Mouse (Mus musculus) erythroblast, embryonic 14.5 days (primary cell): ENCODE measurements around the gene Polr1e. TPM values are rescaled to one million over a fixed set of nuclear protein-coding genes. Genes with fewer than 3 reads are reported as not detected.

ENCODE experiments used
- H3K27me3 ChIP-seq: 2 replicates; pipeline ENCODE4 v1.6.1; 2012; ENCODE audit warnings: inconsistent platforms; ENCODE audit not compliant: control insufficient read depth
- H3K36me3 ChIP-seq: 2 replicates; pipeline ENCODE4 v1.6.1; 2012; ENCODE audit warnings: mild to moderate bottlenecking, inconsistent platforms; ENCODE audit not compliant: control insufficient read depth
- H3K4me1 ChIP-seq: 2 replicates; pipeline ENCODE4 v1.6.1; 2012; ENCODE audit warnings: inconsistent platforms; ENCODE audit not compliant: control insufficient read depth
- H3K4me3 ChIP-seq: replicated peaks from 2 replicates; pipeline ENCODE3; 2012; ENCODE audit warnings: moderate library complexity, mild to moderate bottlenecking, inconsistent platforms
- H3K9me3 ChIP-seq: 2 replicates; pipeline ENCODE4 v1.6.1; 2012; ENCODE audit warnings: low read length, inconsistent platforms, mixed read lengths; ENCODE audit not compliant: control insufficient read depth
- GATA1 ChIP-seq: IDR thresholded peaks from 2 replicates; pipeline ENCODE4 v1.6.1; 2012; ENCODE audit warnings: low read length, inconsistent platforms, mixed read lengths
- TAL1 ChIP-seq: IDR thresholded peaks from 3 replicates; pipeline ENCODE4 v1.6.1; 2012; ENCODE audit warnings: low read length, inconsistent platforms, mixed read lengths
- polyA plus RNA-seq: library from polyadenylated mRNA; stranded (reverse); fragments of >175 nt; gene quantifications from 2 replicates; pipeline ENCODE4 v1.2.3, GENCODE M21; 2012

Gene Polr1e
- polyA plus RNA-seq, 1 experiment = 0.02 TPM

DNA sequence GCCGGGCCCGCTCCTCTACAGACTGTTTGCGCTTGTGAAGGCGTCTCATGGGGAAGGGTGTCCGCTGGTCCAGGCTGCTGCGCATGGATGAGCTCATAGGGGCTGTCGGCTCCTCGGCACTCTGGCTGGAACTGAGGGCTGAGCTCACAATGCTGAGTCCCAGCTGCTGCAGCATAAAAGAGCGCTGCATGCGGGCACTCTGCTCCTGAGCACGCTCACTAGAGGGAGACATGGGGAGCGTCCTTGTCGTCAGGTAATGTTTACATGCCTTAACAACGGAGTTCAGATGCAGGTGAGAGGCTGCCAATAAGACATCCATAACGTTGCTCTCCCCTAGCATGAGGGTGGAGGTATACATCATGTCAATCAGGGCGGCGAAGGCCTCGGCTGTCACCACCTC lies 23.6 kb upstream of the Polr1e start:
- TF ChIP-seq TAL1 = no peak
- no peak for TF ChIP-seq GATA1
- H3K9me3 ChIP-seq = peaks cover 7% of the 10 kb centered on the region
- H3K4me3 ChIP-seq = no peak overlapping the region
- no peaks in the 10 kb centered on the region for H3K27me3 ChIP-seq
- peaks cover 55% of the 10 kb centered on the region for H3K4me1 ChIP-seq
- H3K36me3 ChIP-seq = peaks cover 61% of the 10 kb centered on the region

DNA sequence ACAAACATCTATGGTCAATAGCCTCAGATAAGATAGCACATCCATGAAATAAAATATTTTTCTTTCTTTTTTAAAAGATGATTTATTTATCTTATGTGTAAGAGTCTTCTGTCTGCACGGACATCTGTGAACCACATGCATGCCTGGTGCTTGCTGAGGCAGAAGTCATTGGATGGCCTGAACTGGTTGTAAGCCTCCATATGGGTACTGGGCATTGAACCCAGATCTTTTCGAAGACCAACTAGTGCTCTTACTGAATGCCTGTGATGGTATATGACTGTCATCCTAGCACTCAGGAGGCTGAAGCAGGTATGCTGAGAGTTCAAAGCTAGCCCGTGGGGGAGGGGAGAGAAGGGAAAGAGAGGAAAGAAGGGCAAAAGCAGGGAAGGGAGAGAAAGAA lies 20.3 kb upstream of the Polr1e start:
- Histone ChIP-seq H3K36me3 (peaks cover 30% of the 10 kb centered on the region), H3K9me3 (peaks cover 7% of the 10 kb centered on the region), H3K4me3 (no peak overlapping the region), H3K4me1 (peaks cover 49% of the 10 kb centered on the region), H3K27me3 (no peaks in the 10 kb centered on the region)
- no peak for TF ChIP-seq GATA1
- TF ChIP-seq TAL1 = no peak

DNA sequence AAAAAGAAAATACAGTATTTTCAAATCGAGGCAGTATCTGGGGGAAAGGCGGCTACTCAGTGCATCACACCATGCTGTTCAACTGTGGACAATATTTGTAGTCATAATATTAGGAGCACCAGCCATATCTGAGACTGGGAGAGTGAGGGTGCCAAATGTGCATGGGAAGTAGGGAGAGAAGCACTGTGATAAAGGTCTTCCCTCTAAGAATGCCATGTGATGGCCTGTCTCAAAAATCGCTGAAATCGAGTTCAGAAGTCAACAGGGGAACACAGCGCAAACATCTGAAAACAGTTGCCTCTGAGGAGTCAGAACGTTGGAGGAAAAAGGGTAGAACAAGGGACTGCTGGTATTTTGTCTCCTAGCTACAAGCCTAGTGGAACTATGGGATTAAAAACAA lies 18.4 kb upstream of the Polr1e start:
- no peaks in the 10 kb centered on the region; the same call in 1 of the 2 replicates for H3K9me3 ChIP-seq
- H3K27me3 ChIP-seq = no peaks in the 10 kb centered on the region
- H3K36me3 ChIP-seq = peaks cover 21% of the 10 kb centered on the region
- TF ChIP-seq TAL1 (no peak), GATA1 (no peak)
- H3K4me3 ChIP-seq = no peak overlapping the region
- peaks cover 30% of the 10 kb centered on the region for H3K4me1 ChIP-seq

DNA sequence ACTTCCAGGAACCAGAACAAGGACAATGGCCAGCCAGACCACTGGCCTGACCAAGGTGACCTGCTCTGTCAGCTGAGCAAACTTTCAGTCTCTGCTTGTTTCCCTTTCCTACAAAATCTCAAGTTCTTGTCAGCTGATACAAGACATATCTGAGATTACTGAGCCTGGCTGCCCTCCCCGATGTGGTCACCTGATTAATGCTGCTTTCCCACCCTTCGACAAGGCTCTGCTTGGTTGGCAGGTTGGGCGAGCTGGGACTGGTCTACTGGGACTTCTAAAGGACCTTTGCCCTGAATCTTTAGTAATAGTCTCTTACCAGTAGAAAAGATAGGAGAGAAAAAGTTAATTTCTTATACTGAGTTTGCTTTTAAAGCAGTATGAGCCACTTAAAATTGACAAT lies 12.9 kb upstream of the Polr1e start:
- peaks cover 17% of the 10 kb centered on the region for H3K36me3 ChIP-seq
- no peaks in the 10 kb centered on the region for H3K9me3 ChIP-seq
- TF ChIP-seq TAL1 (no peak), GATA1 (no peak)
- peaks cover 20% of the 10 kb centered on the region for H3K4me1 ChIP-seq
- no peaks in the 10 kb centered on the region for H3K27me3 ChIP-seq
- no peak overlapping the region for H3K4me3 ChIP-seq

DNA sequence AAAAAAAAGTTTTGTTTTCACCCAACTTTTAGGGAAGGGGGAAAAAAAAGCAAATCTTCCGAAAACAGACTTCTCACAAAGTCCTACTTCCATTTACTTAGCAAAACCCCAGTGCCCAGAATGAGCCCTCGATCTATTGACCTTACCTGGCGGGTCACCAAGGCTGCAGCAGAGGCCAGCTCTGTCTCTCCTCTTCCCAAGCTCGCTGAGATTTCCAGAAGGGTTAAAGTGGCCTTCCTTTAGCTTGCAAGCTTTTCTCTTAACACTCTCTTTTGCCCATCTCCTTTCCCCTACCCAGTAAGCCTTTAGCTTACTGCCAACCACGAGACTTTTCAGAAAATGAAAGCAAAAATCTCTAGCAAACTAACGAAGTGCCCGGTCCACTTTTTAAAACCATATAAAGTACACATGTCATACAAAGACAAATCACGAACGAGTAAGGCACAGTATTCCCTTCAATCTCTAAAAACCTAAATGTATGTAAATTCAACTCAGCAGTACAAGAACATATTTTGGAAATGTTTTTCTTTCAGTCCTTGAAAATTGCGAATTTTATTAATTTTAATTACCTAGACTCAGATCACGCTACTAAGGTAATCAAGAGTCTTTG lies 7.5 kb upstream of the Polr1e start:
- Histone ChIP-seq H3K27me3 (no peaks in the 10 kb centered on the region), H3K4me1 (peaks cover 45% of the 10 kb centered on the region), H3K4me3 (peak overlapping the region; percentile 99), H3K36me3 (peaks cover 2% of the 10 kb centered on the region), H3K9me3 (no peaks in the 10 kb centered on the region)
- no peak for TF ChIP-seq GATA1
- no peak for TF ChIP-seq TAL1

DNA sequence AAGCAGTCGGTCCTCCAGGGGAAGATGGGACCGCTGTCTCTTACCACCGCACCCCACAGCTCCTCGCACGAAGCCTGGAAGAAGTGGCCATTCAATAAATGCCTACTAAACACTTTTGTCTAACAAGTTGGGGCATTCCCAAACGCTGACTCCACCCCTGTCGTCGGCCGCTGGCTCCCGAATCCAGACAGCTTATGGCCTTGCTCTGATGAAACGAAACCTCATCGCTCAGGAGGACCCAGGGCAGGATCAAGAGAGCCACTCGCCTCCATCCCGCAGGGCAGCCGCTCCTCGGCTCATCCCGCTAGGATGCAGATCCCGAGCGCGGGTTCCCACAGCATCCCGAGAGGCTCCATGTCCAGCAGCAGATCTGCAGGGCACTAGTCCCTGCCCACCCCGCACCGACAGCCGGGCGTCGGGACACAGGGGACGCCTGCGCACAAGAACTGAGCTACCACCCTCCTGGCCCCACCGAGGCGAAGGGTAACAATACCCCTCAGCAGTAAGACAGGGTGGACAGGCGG lies 6.7 kb upstream of the Polr1e start:
- H3K9me3 ChIP-seq = no peaks in the 10 kb centered on the region
- H3K4me3 ChIP-seq = peak overlapping the region; percentile 99
- no peaks in the 10 kb centered on the region for H3K27me3 ChIP-seq
- H3K36me3 ChIP-seq = peaks cover 1% of the 10 kb centered on the region
- TF ChIP-seq TAL1 (no peak), GATA1 (no peak)
- peaks cover 47% of the 10 kb centered on the region for H3K4me1 ChIP-seq

DNA sequence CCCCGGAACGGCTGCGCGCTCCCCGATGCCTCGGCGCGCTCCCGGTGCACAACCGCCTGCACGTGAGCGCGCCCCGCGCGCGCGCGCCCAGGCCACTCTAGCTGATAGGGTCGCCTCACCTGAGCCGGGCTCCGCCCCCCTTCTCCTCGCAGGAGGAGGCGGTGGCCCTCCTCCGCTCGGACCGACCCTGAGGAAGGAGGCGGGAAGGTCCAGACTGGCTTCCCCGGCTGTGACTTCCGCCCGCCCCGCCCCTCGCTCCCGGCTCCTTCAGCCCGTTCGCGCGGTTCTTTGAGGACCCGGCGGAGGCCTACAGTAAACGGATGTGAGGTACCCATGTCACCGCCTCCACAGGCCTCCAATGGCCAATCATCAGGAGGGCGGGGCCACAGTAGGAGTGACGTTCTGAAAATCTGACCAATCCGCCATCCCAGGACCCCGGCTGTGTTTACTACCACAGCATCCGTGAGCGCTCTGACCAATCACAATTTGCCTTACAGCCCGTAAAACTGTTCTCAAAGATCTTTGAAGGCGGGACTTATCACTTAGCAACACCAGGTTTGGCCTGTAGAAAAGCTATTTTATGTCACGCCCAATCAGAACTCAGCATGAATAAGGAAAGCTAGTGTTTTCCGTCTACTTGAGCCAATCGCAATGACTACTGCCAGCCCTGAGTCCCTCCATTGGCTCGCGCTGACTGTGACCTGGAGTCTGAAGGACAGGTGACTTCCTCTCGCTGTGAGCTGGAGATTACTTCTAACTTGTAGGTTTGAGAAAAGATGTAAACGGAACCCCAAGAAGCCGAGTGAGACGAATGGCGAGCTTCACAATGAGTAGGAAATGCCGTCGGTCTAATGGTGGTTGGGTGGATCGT lies 6.0 kb upstream of the Polr1e start, which contains the start of gene Zbtb5:
Zbtb5 (minus strand) TSS at position 308 of the 871 bp plus-strand sequence.
- Histone ChIP-seq H3K27me3 (no peaks in the 10 kb centered on the region), H3K4me1 (peaks cover 44% of the 10 kb centered on the region), H3K36me3 (no peaks in the 10 kb centered on the region; the same call in 1 of the 2 replicates), H3K4me3 (peak within 1 kb of the TSS; percentile 99), H3K9me3 (no peaks in the 10 kb centered on the region)
- TF ChIP-seq GATA1 = no peak
- no peak for TF ChIP-seq TAL1

DNA sequence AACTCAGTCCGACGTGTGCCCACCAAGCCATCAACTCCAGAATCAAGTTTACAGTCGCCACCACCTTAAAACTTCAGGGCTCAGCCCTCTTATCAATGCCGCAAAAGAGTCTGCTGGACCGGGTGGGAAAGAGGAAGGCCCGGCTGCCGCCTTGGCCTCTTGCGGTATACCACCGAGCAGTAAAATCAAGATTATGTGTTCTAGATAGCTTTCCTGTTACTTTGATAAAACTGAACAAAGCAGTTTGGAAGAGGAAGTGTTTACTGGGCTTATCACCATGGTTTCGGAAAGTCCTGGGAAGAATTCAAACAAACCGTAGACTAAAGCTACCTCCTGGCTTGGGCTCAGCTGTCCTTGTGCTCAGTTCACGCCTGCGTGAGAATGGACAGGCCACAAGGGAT lies 5.4 kb upstream of the Polr1e start:
- H3K4me3 ChIP-seq = peak overlapping the region; percentile 99
- no peaks in the 10 kb centered on the region for H3K27me3 ChIP-seq
- no peaks in the 10 kb centered on the region; the same call in 1 of the 2 replicates for H3K36me3 ChIP-seq
- peak; percentile 3; the same call in 1 of the 2 replicates for TF ChIP-seq GATA1
- no peak for TF ChIP-seq TAL1
- H3K9me3 ChIP-seq = no peaks in the 10 kb centered on the region
- peaks cover 46% of the 10 kb centered on the region for H3K4me1 ChIP-seq

DNA sequence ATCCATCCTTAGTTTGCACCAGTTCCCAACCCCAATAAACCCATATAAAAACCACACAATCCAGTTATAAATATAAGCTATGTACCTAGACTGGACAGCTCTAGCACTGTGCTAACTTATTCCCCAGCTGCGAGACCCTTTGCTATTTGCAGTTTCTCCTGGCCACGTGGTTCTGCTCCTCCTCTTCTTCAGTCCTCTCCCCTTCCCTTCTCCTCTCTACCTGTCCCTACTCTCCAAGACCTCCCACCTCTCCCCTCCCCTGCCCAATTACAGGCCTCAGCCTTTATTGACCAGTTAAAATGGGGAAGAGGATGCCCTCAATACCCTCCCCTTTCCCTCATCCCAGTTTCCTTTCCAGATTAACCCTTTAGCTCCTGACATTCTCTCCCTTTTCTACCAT lies 4.8 kb upstream of the Polr1e start:
- Histone ChIP-seq H3K4me1 (peaks cover 49% of the 10 kb centered on the region), H3K36me3 (no peaks in the 10 kb centered on the region; the same call in 1 of the 2 replicates)
- TF ChIP-seq GATA1 (no peak), TAL1 (no peak)

More for the DNA sequence above, 4.8 kb upstream of the Polr1e start:
- H3K9me3 ChIP-seq = no peaks in the 10 kb centered on the region
- no peaks in the 10 kb centered on the region for H3K27me3 ChIP-seq
- peak overlapping the region; percentile 99 for H3K4me3 ChIP-seq
